Mouse (Mus musculus) NIH3T3 (cell line): ENCODE data around the gene Antxr1.

ENCODE experiments used
- DNase-seq: peaks from one replicate; pipeline ENCODE4 v3.0.0-alpha.2; 2012; ENCODE audit warnings: low read depth

Antxr1 gene

DNA sequence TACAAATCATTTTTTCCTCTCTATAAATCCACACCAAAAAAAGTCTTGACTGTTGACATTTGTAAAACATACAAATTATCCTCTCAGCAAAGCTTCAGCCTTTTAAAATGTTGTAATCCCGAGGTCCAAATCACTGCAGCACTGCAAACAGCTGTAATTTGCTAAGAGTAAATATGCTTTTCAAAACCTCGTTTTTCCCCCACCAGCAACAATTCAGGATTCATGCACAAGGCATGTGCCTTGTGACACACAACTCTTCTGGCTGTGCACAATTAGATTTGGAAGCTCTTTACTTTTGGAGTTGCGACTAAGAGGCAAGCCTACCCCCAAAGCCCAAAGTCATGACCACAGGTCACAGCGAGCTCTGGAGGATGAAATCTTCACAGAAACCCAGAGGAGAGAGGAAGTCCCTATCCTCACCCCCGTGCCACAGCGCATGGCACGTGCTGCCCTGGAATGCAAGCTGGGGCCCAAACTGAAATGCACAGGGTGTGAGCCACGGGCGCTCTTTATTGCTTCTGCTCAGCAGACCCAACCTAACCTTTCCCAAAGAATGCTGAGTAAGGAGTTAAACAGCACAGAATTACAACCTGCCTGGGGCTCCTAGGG lies 87.3 kb downstream of the Antxr1 start:
- DNase-seq = peak; percentile 65

GRCm38 (mm10) chr6:87244117-87245100 lies 91.2 kb downstream of the Antxr1 start:
- no peak for DNase-seq

- no peak for DNase-seq
Observed at GRCm38 (mm10) chr6:87237260-87237659, 98.4 kb downstream of the Antxr1 start.

GRCm38 (mm10) chr6:87236061-87236460 lies 99.6 kb downstream of the Antxr1 start:
- no peak for DNase-seq

GRCm38 (mm10) chr6:87233111-87233510 lies 102.5 kb downstream of the Antxr1 start:
- no peak for DNase-seq

DNA sequence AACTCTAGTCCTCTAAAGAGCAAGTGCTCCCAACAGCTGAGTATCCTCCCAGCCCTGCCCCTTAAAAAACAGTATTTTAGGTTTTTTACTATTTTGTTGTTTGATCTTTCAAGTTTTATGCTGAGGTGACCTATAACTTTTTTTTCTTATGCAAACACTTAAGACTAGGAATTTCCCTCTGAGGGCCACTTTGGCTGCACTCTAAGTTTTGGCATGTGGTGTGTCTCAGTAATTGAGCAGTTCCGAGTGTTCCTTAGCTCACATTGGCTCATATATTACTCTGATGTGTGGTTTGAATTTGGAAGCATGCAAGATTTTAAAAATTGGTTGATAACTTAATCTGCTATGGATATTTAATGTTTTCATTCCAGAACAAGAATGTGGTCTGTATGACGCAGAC lies 105.6 kb downstream of the Antxr1 start:
- no peak for DNase-seq

- DNase-seq = no peak
Observed at GRCm38 (mm10) chr6:87227940-87228339, 107.7 kb downstream of the Antxr1 start.

DNA sequence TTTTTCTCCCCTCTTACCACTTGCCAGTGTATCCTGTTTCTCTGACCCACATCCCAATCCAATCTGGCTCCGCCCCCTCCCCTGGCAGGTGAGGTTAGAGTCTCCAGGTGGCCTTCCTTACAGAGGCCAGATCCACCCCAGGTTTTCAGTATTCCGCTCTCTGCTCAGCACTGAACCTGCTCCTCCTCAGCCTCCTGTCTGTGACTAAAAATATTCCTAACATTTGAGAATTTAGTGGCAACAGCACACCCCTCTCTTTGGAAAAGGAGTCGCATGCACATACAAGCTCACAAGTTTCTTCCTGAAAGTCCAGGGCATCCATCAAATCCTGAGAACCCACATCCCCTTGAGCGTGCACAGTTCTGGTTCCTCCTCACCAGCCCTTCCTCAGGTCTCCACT lies 109.3 kb downstream of the Antxr1 start:
- DNase-seq = no peak

DNA sequence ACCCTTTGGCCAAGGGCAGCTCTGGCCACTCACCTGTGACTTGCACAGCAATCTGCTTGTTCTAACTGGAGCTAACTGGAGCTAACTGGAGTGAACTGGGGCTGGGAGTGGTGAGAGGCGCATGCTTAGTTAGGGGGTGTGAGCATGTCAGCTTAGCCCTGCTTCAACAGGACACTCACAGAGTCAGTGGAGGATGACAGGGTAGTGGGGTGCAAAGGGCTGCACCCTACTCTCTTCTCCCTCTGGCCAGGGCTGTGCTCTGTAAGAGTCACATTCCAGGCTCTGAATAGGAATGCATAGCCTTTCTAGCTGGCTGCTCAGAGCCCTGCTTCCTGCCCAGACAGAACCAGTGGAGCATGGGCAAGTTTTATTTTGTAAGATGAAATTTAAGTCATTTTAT lies 110.3 kb downstream of the Antxr1 start:
- DNase-seq = no peak

DNA sequence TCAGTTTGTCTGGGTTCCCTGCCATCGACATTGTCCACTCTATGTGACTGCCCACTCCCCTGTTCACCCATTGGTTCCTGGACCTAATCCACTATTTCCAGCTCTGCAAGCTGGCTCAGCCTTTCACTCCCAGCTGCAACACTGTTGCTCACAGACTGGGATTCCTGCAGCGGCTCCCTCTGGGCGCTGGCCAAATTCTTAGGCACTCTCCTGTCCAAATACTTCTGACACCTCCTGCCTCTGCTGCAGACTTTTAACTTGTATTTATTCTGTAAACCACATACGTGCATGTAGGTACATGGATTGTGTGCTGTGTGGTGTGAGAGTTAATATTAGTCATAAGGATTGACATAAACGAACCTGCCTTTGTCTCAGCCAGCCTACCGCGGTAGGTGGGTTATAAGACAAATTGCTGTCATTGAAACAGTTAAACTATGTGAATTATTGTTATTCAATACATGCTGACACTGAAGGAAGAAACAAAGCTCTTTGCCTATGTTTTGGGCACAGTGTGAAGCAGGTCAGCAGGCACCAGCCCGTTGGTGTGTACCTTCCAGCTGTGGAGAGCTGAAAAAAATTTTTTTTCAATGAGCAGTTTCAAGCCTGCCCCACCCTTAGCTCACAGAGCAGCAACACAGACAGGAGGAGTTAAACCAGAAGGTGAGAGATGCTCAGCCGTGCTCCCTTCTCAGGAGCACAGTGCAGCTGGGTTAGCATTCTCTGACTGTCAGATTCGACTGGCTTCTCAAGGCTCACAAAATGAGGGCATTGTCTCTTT lies 112.6 kb downstream of the Antxr1 start:
- peak; percentile 72 for DNase-seq

DNA sequence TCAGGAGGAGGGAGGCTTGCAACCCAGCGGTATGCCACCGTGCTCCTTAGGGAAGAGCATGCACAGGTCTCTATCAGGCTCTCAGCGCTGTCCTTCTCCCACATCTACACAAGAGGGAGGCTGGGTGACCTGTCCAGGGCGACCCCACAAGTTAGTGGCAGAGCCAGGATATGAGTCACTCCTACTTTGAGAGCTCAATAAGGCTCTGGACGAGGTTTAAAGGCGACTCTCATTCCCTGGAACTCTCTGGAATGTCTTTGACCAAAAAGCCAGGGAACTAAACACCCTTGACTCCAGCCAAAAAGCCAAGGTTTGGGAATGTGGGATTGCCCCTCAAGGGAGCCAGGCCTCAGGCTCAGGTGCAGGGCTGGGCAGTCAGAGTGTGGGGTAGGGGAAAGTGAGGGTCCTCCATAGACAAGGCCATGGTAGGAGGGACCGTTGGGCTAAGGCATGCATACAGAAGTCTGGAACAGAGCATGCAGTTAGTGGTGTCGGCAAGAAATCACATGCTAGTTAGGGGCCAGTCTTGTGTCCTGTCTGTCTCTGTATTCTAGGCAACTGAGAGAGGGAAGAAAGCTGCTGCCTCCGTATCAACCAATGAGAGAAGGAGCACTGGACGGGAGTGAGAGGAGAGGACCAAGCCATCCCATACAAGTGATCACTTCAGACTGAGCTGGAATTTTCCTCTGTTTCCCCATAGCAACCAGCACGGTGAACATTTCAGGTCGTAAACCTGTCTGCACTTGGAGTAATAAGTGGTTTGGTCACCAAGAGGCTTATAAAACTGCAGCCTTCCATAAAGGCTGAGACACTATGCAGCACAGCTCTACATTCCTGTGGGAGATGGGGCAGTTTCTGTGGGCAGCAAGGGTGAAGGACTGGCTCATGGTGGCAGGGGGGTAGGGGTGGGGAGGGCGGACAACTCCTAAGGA lies 116.3 kb downstream of the Antxr1 start:
- DNase-seq = peak; percentile 71

DNA sequence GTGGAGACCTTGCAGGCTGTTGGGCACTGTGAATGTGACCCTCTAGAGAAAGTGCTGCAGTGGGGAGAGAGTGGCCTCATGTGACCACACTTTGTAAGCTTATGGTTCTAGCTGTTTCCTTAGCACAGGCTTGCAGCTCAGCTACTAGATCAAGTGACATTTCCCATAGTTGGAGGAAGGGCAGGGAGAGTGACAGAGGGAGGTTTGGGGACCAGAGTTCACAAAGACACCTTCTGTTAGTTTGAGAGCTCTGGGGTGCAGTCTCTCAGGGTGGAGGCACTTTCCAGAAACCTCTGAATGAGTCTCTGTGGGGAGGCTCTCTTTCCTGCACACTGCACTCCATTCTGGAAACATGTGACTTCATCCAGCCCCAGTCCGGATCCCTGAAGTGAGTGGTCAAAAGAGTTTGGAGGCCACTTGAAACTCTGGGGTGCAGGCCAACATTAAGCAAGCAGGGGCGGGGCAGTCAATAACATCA lies 119.5 kb downstream of the Antxr1 start:
- peak; percentile 46 for DNase-seq

DNA sequence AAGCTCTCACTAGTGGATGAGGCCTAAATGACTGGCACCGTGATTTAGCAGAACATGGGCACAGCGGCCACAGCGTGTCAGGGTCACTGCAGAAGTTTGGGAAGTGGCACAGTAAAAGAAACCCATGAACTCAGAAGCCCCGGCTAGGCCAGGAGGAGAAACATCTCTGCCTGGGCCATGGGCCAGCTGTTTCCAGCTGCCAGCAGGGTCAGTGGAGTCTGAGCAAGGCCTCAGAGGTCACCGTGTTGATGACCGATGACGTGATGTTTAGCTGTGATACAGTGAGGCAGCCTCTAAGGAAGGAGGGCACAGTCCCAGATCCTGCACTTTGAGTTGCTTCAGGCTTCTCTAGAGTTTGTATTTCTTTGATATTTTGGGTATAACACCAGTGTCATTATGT lies 122.4 kb downstream of the Antxr1 start:
- DNase-seq = peak; percentile 11

- no peak for DNase-seq
Observed at GRCm38 (mm10) chr6:87211551-87211950, 124.1 kb downstream of the Antxr1 start.

DNA sequence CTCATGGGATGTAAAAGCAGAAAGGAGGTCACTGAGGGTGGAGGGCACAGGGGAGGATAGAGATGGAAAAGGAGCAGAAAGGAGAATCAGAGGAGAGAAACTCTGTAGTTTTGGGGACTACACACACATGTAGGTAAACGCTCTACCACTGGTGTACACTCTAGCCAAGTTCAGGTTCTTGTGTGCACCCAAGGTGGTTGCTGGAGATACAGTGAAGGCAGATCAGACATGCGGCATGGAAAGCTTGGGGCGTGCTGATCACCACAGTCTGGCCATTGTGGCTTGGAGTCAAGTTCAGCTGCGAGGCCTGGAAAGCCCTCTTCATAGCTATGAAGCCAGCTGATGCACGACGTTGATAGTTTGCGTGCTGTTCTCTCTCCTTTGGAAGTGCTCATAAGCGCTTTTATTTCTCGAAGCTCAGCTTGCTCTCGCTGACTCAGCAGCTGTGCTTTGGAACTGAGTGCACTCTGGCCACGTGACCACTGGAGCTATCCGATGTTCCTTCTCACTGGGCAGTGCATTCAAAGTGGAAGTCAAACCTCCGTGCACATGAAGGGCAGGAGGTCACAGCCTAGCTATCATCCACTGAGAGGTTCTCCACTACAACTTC lies 128.1 kb downstream of the Antxr1 start:
- DNase-seq = peak; percentile 51

DNA sequence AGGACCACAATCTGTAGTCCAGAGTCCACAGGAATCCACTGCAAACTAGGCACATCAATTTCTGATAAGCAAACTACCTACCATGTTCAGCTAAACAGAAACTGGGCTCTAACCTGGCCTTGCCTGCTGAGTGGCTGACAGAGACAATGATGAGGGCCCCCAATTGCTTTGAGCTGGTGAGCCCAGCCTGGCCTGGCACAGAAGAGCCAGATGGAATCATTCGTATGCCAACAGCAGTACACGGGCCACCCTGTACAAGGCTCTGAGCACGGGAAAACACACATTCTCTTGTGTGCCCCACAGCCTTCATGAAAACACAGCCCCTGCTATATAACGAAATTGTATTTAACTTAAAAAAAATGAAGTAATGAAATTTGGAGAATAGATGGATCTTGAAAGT lies 128.8 kb downstream of the Antxr1 start:
- no peak for DNase-seq

DNA sequence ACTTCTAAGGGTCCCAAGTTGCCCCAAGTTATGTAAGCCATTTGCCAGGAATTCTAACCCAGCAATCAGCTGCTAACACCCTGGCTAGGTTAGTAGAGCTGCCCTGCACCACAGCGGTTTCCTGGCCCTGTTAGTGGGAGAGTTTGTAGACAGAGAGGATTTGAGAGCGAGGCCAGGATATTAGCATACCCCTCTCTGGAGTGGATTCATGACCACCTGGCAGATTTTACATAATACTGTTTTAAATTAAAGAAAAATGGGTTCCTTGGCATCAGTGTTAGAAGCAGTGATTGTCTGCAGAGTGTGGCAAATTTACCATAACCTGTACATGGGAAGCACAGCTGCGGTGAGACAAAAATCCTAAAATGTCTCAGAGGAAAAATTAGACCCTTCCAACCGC lies 132.2 kb downstream of the Antxr1 start:
- no peak for DNase-seq

DNA sequence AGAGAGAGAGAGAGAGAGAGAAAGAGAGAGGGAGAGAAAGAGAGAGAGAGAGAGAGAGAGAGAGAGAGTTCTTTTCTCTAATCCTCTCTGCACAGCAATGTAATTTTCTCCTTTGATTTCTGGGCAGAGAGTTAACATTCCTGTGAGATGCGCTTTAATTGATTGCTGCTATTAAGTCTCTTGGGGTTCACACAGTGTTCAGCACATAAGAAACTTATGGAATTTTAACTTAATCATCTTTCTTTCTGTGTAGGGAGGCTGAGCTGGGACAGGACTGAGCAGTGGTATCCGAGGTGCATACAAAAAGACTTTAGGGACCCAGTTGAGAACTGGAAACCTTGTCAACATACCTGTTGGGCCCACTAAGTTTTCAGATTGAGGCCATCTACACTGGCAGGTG lies 132.6 kb downstream of the Antxr1 start:
- DNase-seq = no peak

- no peak for DNase-seq
Observed at GRCm38 (mm10) chr6:87202048-87202605, 133.5 kb downstream of the Antxr1 start.

- peak; percentile 92 for DNase-seq
Observed at GRCm38 (mm10) chr6:87189755-87190154, 145.9 kb downstream of the Antxr1 start.

DNA sequence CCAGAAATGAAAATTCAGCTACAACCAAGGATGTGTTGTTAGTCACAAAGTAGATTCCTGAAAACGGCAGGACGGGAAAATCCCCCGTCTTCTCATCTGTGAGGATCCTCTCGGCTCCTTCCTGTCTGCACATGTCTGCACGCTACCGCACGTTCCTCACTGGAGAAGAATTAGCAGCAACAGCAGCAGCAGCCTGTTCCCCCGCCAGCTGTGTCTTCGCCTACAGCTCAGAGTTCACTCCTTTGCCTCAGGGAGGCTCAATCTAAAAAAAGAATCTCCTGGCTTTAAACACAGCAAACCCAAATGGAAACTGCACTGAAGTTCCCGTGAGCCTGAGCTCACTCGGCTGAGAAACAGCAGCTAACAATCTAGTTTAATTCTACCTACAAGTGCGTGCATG lies 148.6 kb downstream of the Antxr1 start:
- DNase-seq = peak; percentile 75
